Mouse (Mus musculus) embryo, embryonic 10 days (tissue): ENCODE measurements around the gene Timm8a2.

Experiments used
- DNase-seq: peaks from one replicate; pipeline ENCODE4 v3.0.0-alpha.2; 2015; ENCODE audit warnings: low spot score

The Timm8a2 gene

GRCm38 (mm10) chr14:122012193-122012592, 22.3 kb upstream of the Timm8a2 start:
- DNase-seq: no peak

- no peak for DNase-seq
These were observed 21.7 kb upstream of the Timm8a2 start for GRCm38 (mm10) chr14:122012814-122013213.

- DNase-seq: no peak
These were observed 21.0 kb upstream of the Timm8a2 start for GRCm38 (mm10) chr14:122013417-122013951.

GRCm38 (mm10) chr14:122017958-122018357, 16.5 kb upstream of the Timm8a2 start:
- no peak for DNase-seq

- DNase-seq: no peak
These were observed 15.1 kb upstream of the Timm8a2 start for GRCm38 (mm10) chr14:122019389-122019788.

GRCm38 (mm10) chr14:122020567-122020966, 13.9 kb upstream of the Timm8a2 start:
- DNase-seq: no peak

GRCm38 (mm10) chr14:122023054-122023453, 11.4 kb upstream of the Timm8a2 start:
- no peak for DNase-seq

- no peak for DNase-seq
These were observed 10.5 kb upstream of the Timm8a2 start for GRCm38 (mm10) chr14:122023928-122024327.

GRCm38 (mm10) chr14:122028926-122029745, 5.3 kb upstream of the Timm8a2 start:
- no peak for DNase-seq

- no peak for DNase-seq
These were observed 4.6 kb upstream of the Timm8a2 start for GRCm38 (mm10) chr14:122029851-122030250.

- no peak for DNase-seq
These were observed 2.4 kb upstream of the Timm8a2 start for GRCm38 (mm10) chr14:122032045-122032444.

- no peak for DNase-seq
These were observed 707 bp downstream of the Timm8a2 start for GRCm38 (mm10) chr14:122035181-122035580.

GRCm38 (mm10) chr14:122035860-122036259, 1.4 kb downstream of the Timm8a2 start:
- DNase-seq: no peak

GRCm38 (mm10) chr14:122038874-122039647, 4.6 kb downstream of the Timm8a2 start:
- DNase-seq: no peak

GRCm38 (mm10) chr14:122041413-122041825, 6.9 kb downstream of the Timm8a2 start:
- no peak for DNase-seq

GRCm38 (mm10) chr14:122042142-122042694, 7.7 kb downstream of the Timm8a2 start:
- DNase-seq: no peak

GRCm38 (mm10) chr14:122047784-122048183, 13.3 kb downstream of the Timm8a2 start:
- DNase-seq: no peak

GRCm38 (mm10) chr14:122048816-122049215, 14.3 kb downstream of the Timm8a2 start:
- DNase-seq: no peak

GRCm38 (mm10) chr14:122052896-122053635, 18.6 kb downstream of the Timm8a2 start:
- no peak for DNase-seq

GRCm38 (mm10) chr14:122056871-122057270, 22.4 kb downstream of the Timm8a2 start:
- DNase-seq: no peak

GRCm38 (mm10) chr14:122057941-122058346, 23.5 kb downstream of the Timm8a2 start:
- DNase-seq: no peak

- peak; percentile 83 for DNase-seq
These were observed 26.2 kb downstream of the Timm8a2 start for GRCm38 (mm10) chr14:122060642-122061041.
